25 mouse cellular contexts compared by ENCODE assay signal in the genomic region with DNA sequence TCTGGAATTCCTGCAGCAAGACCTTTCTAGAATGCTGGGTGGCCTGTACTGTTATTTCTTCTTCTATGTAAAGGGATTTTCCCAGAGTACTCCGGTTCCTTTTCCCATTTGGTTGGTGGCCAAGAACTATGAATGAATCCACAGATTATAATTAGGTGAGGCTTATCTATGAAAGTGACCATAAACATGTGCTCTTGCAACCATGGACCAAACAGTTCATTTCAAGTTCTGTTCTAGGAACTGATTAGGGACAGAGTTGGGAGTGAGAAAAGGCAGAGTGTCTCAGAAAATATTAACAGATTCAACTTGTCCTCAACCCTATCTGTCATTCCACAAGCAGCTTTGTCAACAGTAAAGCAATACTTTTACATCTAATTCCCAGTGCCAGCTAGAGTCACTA. TPM values are rescaled to one million over a fixed set of nuclear protein-coding genes. Genes with fewer than 3 reads are reported as not detected.
DNase-seq lines count a peak whose midpoint lies in the region; ATAC-seq and TF ChIP-seq lines count a peak whose summit lies in the region.
"Had no signal": no experiment of that assay in that cellular context is flagged by ENCODE, and none has a peak within 500 bp of the region (broad histone marks: within the 10 kb centered on the region; RNA-seq: fewer than 3 reads in every experiment).

No protein-coding gene starts in this region.

- no peak for TF ChIP-seq CTCF in liver, postnatal 0 days (IDR thresholded peaks at IDR 0.05; ENCODE audit: low read depth)

- H3K9ac ChIP-seq in heart, embryonic 16.5 days (ENCODE audit: low read length): no peak overlapping the region
- no peak overlapping the region for H3K9ac ChIP-seq in liver, postnatal 0 days (replicated peaks)
- H3K9ac ChIP-seq in liver, embryonic 11.5 days (ENCODE audit: low read depth, low read length): no peak overlapping the region
- no peak overlapping the region for H3K9ac ChIP-seq in lung, embryonic 16.5 days (ENCODE audit: low read length)
- H3K9ac ChIP-seq: embryonic facial prominence, embryonic 12.5 days; embryonic facial prominence, embryonic 15.5 days; forebrain, postnatal 0 days; hindbrain, embryonic 14.5 days had no signal

- DNase-seq in heart, postnatal 4 days: no peak
- no peak for DNase-seq in liver, postnatal 0 days
- DNase-seq in liver, embryonic 11.5 days (ENCODE audit: low spot score): no peak
- DNase-seq in lung, postnatal 25 days (ENCODE audit: low spot score): no peak
- DNase-seq: adrenal gland, adult 2 months; adrenal gland, postnatal 14 days; cerebellum, adult 11 months; cerebellum, adult 2 months; cerebellum, adult 9-11 months; cerebellum, postnatal 25 days; forebrain, postnatal 0 days; gastrocnemius, adult 2 months; gastrocnemius, postnatal 14 days; heart, adult 11 months; heart, postnatal 36 days had no signal

- no peak for ATAC-seq in heart, embryonic 16.5 days (replicated peaks; ENCODE audit: extremely low read depth, insufficient read depth, low FRiP score)
- no peak for ATAC-seq in liver, postnatal 0 days
- no peak for ATAC-seq in liver, embryonic 11.5 days (replicated peaks; ENCODE audit: low FRiP score)
- peak; percentile 70 for ATAC-seq in lung, embryonic 16.5 days (ENCODE audit: low read depth)
- ATAC-seq: CD4-positive, CD25-positive, alpha-beta regulatory T cell, adult 4 months; forebrain, embryonic 14.5 days; forebrain, postnatal 0 days; hindbrain, postnatal 0 days; inflammation-experienced regulatory T-cells, adult 6 months had no signal

- WGBS in heart, embryonic 16.5 days: 26% methylated on average over 1 of the region's 1 CpGs
- 57% methylated on average over 1 of the region's 1 CpGs for WGBS in liver, postnatal 0 days (ENCODE audit: insufficient replicate concordance)
- 78% methylated on average over 1 of the region's 1 CpGs for WGBS in liver, embryonic 11.5 days
- 32% methylated on average over 1 of the region's 1 CpGs for WGBS in lung, embryonic 16.5 days

- H3K9me3 ChIP-seq in heart, embryonic 16.5 days (replicated peaks; ENCODE audit: control insufficient read depth, low read length): no peaks in the 10 kb centered on the region
- H3K9me3 ChIP-seq in liver, postnatal 0 days (ENCODE audit: low read length): no peaks in the 10 kb centered on the region
- no peaks in the 10 kb centered on the region for H3K9me3 ChIP-seq in liver, embryonic 11.5 days (ENCODE audit: control insufficient read depth, low read length)
- no peaks in the 10 kb centered on the region for H3K9me3 ChIP-seq in lung, embryonic 16.5 days (ENCODE audit: control insufficient read depth, low read length)
- H3K9me3 ChIP-seq: embryonic facial prominence, embryonic 12.5 days; embryonic facial prominence, embryonic 15.5 days; heart, embryonic 10.5 days had no signal

- 0 out of 2 replicates have a peak overlapping the region, but pooled peaks have one; percentile 7 for H3K27ac ChIP-seq in heart, embryonic 16.5 days (ENCODE audit: low read length)
- 0 out of 2 replicates have a peak overlapping the region, but pooled peaks have one; percentile 4 for H3K27ac ChIP-seq in liver, postnatal 0 days (ENCODE audit: low read depth)
- no peak overlapping the region for H3K27ac ChIP-seq in liver, embryonic 11.5 days (ENCODE audit: low read depth, low read length)
- H3K27ac ChIP-seq in lung, embryonic 16.5 days (ENCODE audit: low read length): no peak overlapping the region
- H3K27ac ChIP-seq: embryonic facial prominence, embryonic 12.5 days; embryonic facial prominence, embryonic 15.5 days; gastrocnemius, adult 2 months; heart, embryonic 10.5 days; hindbrain, embryonic 14.5 days; hindbrain, postnatal 0 days had no signal

- H3K4me2 ChIP-seq in heart, embryonic 16.5 days (ENCODE audit: low read depth, low read length): no peak overlapping the region
- no peak overlapping the region for H3K4me2 ChIP-seq in liver, postnatal 0 days (ENCODE audit: low read depth, low read length)
- no peak overlapping the region for H3K4me2 ChIP-seq in liver, embryonic 11.5 days
- no peak overlapping the region for H3K4me2 ChIP-seq in lung, embryonic 16.5 days (ENCODE audit: low read depth, low read length)
- H3K4me2 ChIP-seq: embryonic facial prominence, embryonic 12.5 days; embryonic facial prominence, embryonic 15.5 days; hindbrain, embryonic 14.5 days had no signal

- H3K4me3 ChIP-seq in heart, embryonic 16.5 days (ENCODE audit: low read length): no peak overlapping the region
- H3K4me3 ChIP-seq in liver, postnatal 0 days (ENCODE audit: low read depth, low read length): no peak overlapping the region
- no peak overlapping the region for H3K4me3 ChIP-seq in liver, embryonic 11.5 days (ENCODE audit: low read depth, low read length)
- H3K4me3 ChIP-seq in lung, embryonic 16.5 days (ENCODE audit: low read length): no peak overlapping the region
- H3K4me3 ChIP-seq: embryonic facial prominence, embryonic 12.5 days; embryonic facial prominence, embryonic 15.5 days; gastrocnemius, adult 2 months; heart, embryonic 10.5 days had no signal

- H3K4me1 ChIP-seq in heart, embryonic 16.5 days (ENCODE audit: control insufficient read depth, insufficient read depth, low read length): peaks cover 7% of the 10 kb centered on the region; the same call in 1 of the 2 replicates
- H3K4me1 ChIP-seq in liver, postnatal 0 days (ENCODE audit: insufficient read depth): peaks cover 8% of the 10 kb centered on the region
- no peaks in the 10 kb centered on the region; the same call in 1 of the 2 replicates for H3K4me1 ChIP-seq in liver, embryonic 11.5 days (replicated peaks; ENCODE audit: control insufficient read depth, insufficient read depth, low read length)
- peaks cover 17% of the 10 kb centered on the region for H3K4me1 ChIP-seq in lung, embryonic 16.5 days (replicated peaks; ENCODE audit: control insufficient read depth, insufficient read depth, low read length)
- H3K4me1 ChIP-seq: embryonic facial prominence, embryonic 12.5 days; embryonic facial prominence, embryonic 15.5 days; heart, embryonic 10.5 days had no signal

- H3K27me3 ChIP-seq in heart, embryonic 16.5 days (ENCODE audit: control insufficient read depth, insufficient read depth, low read length): no peaks in the 10 kb centered on the region
- H3K27me3 ChIP-seq in liver, postnatal 0 days (ENCODE audit: insufficient read depth, low read length): no peaks in the 10 kb centered on the region
- H3K27me3 ChIP-seq in liver, embryonic 11.5 days (replicated peaks; ENCODE audit: control insufficient read depth, insufficient read depth, low read length): no peaks in the 10 kb centered on the region
- H3K27me3 ChIP-seq in lung, embryonic 16.5 days (ENCODE audit: control insufficient read depth, insufficient read depth, low read depth, low read length): no peaks in the 10 kb centered on the region
- H3K27me3 ChIP-seq: embryonic facial prominence, embryonic 12.5 days; embryonic facial prominence, embryonic 15.5 days had no signal

- no peak for TF ChIP-seq EP300 in liver, postnatal 0 days (IDR thresholded peaks at IDR 0.05; ENCODE audit: low read depth)

- H3K36me3 ChIP-seq in heart, embryonic 16.5 days (ENCODE audit: control insufficient read depth, insufficient read depth): no peaks in the 10 kb centered on the region
- no peaks in the 10 kb centered on the region for H3K36me3 ChIP-seq in liver, postnatal 0 days (replicated peaks; ENCODE audit: insufficient read depth, low read length)
- no peaks in the 10 kb centered on the region for H3K36me3 ChIP-seq in liver, embryonic 11.5 days (ENCODE audit: control insufficient read depth, insufficient read depth, low read length)
- H3K36me3 ChIP-seq in lung, embryonic 16.5 days (ENCODE audit: control insufficient read depth, insufficient read depth, low read length): no peaks in the 10 kb centered on the region
- H3K36me3 ChIP-seq: embryonic facial prominence, embryonic 12.5 days; embryonic facial prominence, embryonic 15.5 days; heart, embryonic 10.5 days had no signal

RNA-seq across cellular contexts. Expression of gene Ugp2, which starts 35.1 kb away (rescaled TPM):
- 164 and 178 TPM in 2 replicates for polyA plus RNA-seq in heart, embryonic 16.5 days (2015; fragmentation: Nextera tagmentation; extraction: Ambion mirVana)
- total RNA-seq in heart, postnatal 4 days (2021): 100 to 1,000 TPM; 216 to 221 TPM
- polyA plus RNA-seq in liver, postnatal 0 days (2015; fragmentation: Nextera tagmentation; extraction: Ambion mirVana): 88.1 and 92.9 TPM in 2 replicates
- 41.6 and 42.8 TPM in 2 replicates for polyA plus RNA-seq in liver, embryonic 11.5 days (2014; fragmentation: Nextera tagmentation; extraction: Ambion mirVana)
- polyA plus RNA-seq in lung, embryonic 16.5 days (2015; fragmentation: Nextera tagmentation; extraction: Ambion mirVana): 92.3 and 97.0 TPM in 2 replicates

Comparison
In these comparisons a context has a peak if more than half of its experiments do, and no peak if none do; other contexts are left out.
1. H3K27ac ChIP-seq: peak in heart, embryonic 16.5 days (single experiment) and liver, postnatal 0 days (single experiment); none in liver, embryonic 11.5 days (single experiment) and lung, embryonic 16.5 days (single experiment).